Mouse (Mus musculus) heart, postnatal 0 days (tissue): ENCODE data around the gene Ambra1. TPM values are rescaled to one million over a fixed set of nuclear protein-coding genes. Genes with fewer than 3 reads are reported as not detected.

ENCODE experiments used
- ATAC-seq: fragments of 200-750 bp; cut with Nextera tagmentation; 2 replicates; pipeline ENCODE4 v1.8.0; 2017; ENCODE audit warnings: low read depth, moderate number of reproducible peaks, moderate library complexity; ENCODE audit not compliant: insufficient read depth
- DNase-seq: peaks from one replicate; pipeline ENCODE4 v3.0.0-alpha.2; 2016; ENCODE audit warnings: low spot score
- H3K27ac ChIP-seq: fragments of 300-500 bp; sonication (generic); 2 replicates; pipeline ENCODE4 v1.5.1; 2014; ENCODE audit warnings: low read depth, mild to moderate bottlenecking
- H3K27me3 ChIP-seq: fragments of 300-500 bp; sonication (generic); 2 replicates; pipeline ENCODE4 v1.6.1; 2014; ENCODE audit warnings: low read length, mixed read lengths; ENCODE audit not compliant: control insufficient read depth, insufficient read depth
- H3K36me3 ChIP-seq: fragments of 300-500 bp; sonication (generic); replicated peaks from 2 replicates; pipeline ENCODE4 v1.6.1; 2014; ENCODE audit warnings: low read length, mixed read lengths; ENCODE audit not compliant: control insufficient read depth, insufficient read depth
- H3K4me1 ChIP-seq: fragments of 300-500 bp; sonication (generic); 2 replicates; pipeline ENCODE4 v1.6.1; 2014; ENCODE audit warnings: antibody characterized with exemption; ENCODE audit not compliant: control insufficient read depth, insufficient read depth
- H3K4me2 ChIP-seq: fragments of 300-500 bp; sonication (generic); 2 replicates; pipeline ENCODE4 v1.6.1; 2014; ENCODE audit warnings: low read depth, mild to moderate bottlenecking, low read length, moderate library complexity
- H3K4me3 ChIP-seq: fragments of 300-500 bp; sonication (generic); 2 replicates; pipeline ENCODE4 v1.5.1; 2014; ENCODE audit warnings: low read depth, low read length
- H3K9ac ChIP-seq: fragments of 300-500 bp; sonication (generic); replicated peaks from 2 replicates; pipeline ENCODE4 v1.6.1; 2014; ENCODE audit warnings: low read depth, low read length, mixed read lengths
- H3K9me3 ChIP-seq: fragments of 300-500 bp; sonication (generic); replicated peaks from 2 replicates; pipeline ENCODE4 v1.6.1; 2016; ENCODE audit warnings: low read length; ENCODE audit not compliant: control insufficient read depth
- CTCF ChIP-seq: IDR thresholded peaks from 2 replicates; pipeline ENCODE4 v1.5.1; 2016; ENCODE audit warnings: antibody characterized with exemption, control low read depth, low read depth
- EP300 ChIP-seq: IDR thresholded peaks from 2 replicates; pipeline ENCODE4 v1.6.1; 2016; ENCODE audit warnings: antibody characterized with exemption, low read depth
- WGBS: fragments of 180-500 bp; shearing (Covaris S2); extraction: QIAGEN DNeasy Blood & Tissue Kit; methylation state at CpG from one replicate; pipeline ENCODE4 v1.1.7; 2014; 5-methylcytosine and 5-hydroxymethylcytosine counted together
- polyA plus RNA-seq: library from polyadenylated mRNA; unstranded; fragments of >200 nt; fragmentation: Nextera tagmentation; extraction: Ambion mirVana; gene quantifications from 2 replicates; pipeline ENCODE4 v1.2.1, GENCODE M21; 2015
- total RNA-seq: library from RNA; depleted of rRNA; stranded (reverse); fragments of >200 nt; gene quantifications from 2 replicates; pipeline ENCODE4 v1.2.3, GENCODE M21; 2014; ENCODE audit warnings: low replicate concordance

Ambra1 gene
- total and polyA plus RNA-seq, 2 experiments from 2014 or later, result 5.5 to 14.8 TPM

DNA sequence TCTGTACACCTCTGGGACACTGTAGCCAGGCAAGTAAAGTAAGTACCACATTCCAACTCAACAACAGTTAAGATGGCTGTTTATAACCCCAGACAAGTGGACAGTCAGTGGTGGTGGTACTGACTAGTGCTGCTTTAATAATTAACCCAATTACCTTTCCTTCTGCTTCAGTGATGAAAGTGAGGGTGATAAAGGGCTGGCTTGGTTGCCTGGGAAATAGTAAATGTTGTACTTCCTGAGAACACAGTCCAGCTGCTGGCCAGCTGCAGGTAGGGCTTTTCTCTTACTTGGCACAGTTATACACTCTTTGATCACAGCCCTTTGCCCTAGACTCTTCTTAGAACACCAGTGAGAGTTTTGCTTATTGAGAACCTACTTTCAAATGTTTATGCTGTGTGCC, 102.3 kb downstream of the Ambra1 start:
- no peak for DNase-seq
- Histone ChIP-seq H3K4me3 (no peak overlapping the region), H3K4me2 (no peak overlapping the region), H3K9ac (no peak overlapping the region), H3K36me3 (no peaks in the 10 kb centered on the region; the same call in 1 of the 2 replicates), H3K27ac (no peak overlapping the region), H3K4me1 (peaks cover 5% of the 10 kb centered on the region; the same call in 1 of the 2 replicates), H3K9me3 (no peaks in the 10 kb centered on the region), H3K27me3 (no peaks in the 10 kb centered on the region)
- ATAC-seq, result no peak
- TF ChIP-seq EP300 (no peak), CTCF (no peak)

DNA sequence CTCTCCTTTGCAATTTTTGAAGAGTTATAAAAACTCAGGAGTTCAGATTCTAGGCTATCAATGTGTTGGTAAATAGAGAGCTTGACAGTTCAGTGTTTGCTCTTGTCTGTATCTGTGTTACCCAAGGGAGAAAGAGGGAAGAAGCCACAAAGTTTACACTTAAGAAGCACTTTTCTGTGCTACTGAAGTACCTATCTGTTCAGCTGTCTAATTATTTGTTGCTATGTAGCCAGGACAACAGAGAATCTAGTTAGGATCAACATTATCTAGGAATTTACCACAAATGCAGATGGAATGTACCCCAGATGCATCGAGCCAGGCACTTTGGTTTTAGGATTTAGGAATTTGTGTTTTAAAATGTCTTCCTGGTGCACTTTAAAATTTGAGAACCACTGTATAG, 104.3 kb downstream of the Ambra1 start:
- ATAC-seq, result no peak
- Histone ChIP-seq H3K9ac (no peak overlapping the region), H3K27me3 (no peaks in the 10 kb centered on the region), H3K27ac (no peak overlapping the region), H3K36me3 (no peaks in the 10 kb centered on the region), H3K4me3 (no peak overlapping the region), H3K4me1 (peaks cover 5% of the 10 kb centered on the region; the same call in 1 of the 2 replicates), H3K9me3 (no peaks in the 10 kb centered on the region), H3K4me2 (no peak overlapping the region)
- TF ChIP-seq CTCF (no peak), EP300 (no peak)
- WGBS, result 42% methylated on average over 1 of the region's 1 CpGs
- no peak for DNase-seq

DNA sequence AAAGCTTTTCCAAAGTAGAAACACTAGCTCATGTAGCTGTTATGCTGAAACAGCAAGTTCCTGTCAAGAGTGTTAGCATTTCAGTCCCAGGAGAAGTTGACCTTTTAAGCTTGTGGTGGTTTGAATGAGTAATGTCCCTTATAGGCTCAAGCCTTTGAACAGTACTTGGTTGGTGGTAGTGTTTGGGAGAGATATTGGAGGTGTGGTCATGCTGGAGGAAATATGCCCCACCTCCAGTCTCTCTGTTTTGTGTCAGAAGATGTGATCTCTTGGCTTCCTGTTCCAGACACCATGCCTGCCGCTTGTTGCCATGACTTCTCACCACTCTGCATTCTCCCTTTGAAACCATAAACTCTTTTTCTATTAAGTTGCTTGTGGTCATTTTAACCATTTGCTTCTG, 105.1 kb downstream of the Ambra1 start:
- DNase-seq (no peak), ATAC-seq (no peak)
- no peaks in the 10 kb centered on the region for H3K9me3 ChIP-seq
- no peak overlapping the region for H3K4me2 ChIP-seq
- H3K4me1 ChIP-seq, result peaks cover 5% of the 10 kb centered on the region; the same call in 1 of the 2 replicates
- H3K27ac ChIP-seq, result no peak overlapping the region
- no peaks in the 10 kb centered on the region for H3K36me3 ChIP-seq
- H3K4me3 ChIP-seq, result no peak overlapping the region
- H3K27me3 ChIP-seq, result no peaks in the 10 kb centered on the region
- no peak for TF ChIP-seq EP300
- no peak for TF ChIP-seq CTCF
- 64% methylated on average over 1 of the region's 1 CpGs for WGBS
- H3K9ac ChIP-seq, result no peak overlapping the region

DNA sequence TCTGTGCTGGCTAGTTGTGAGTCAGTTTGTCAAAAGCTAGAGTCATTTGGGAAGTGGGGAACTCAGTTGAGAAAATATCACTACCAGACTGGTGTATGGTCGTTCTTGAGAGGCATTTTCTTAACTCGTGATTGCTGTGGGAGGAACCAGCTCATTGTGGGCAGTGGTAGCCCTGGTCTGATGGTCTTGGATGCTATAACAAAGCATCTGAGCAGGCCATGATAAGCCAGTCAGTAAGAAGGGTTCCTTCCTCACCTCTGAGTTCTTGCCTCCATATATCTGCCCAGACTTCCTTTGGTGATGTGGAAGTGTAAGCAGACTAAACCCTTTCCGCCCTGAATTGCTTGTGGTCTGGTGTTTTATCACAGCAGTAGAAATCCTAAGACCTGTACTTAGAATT, 105.7 kb downstream of the Ambra1 start:
- ATAC-seq, result no peak
- WGBS, result 78% methylated on average over 3 of the region's 3 CpGs
- no peak for DNase-seq

DNA sequence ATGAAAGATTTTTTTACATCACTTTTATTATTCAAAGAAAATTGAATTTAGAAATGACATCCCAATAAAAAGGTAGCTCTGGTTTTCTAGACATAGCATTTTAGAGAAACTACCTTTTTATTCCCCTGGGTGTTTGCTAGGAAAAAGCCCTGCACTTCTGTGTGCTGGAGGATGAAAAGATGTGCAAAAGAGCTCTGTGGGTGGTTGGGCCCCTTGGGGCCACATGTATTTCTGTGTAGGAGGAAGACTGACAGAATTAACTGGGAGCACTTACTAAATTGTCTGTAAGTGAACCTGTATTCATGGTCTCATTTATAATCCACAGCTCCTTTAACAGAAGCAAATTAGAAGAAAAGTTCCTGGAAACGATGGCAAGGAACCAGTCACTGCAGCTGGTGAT, 114.2 kb downstream of the Ambra1 start:
- no peak overlapping the region for H3K4me3 ChIP-seq
- no peak overlapping the region for H3K27ac ChIP-seq
- no peaks in the 10 kb centered on the region for H3K27me3 ChIP-seq
- no peaks in the 10 kb centered on the region for H3K36me3 ChIP-seq
- no peak overlapping the region for H3K9ac ChIP-seq
- H3K4me2 ChIP-seq, result no peak overlapping the region
- 88% methylated on average over 1 of the region's 1 CpGs for WGBS
- DNase-seq (no peak), ATAC-seq (no peak)
- no peaks in the 10 kb centered on the region for H3K9me3 ChIP-seq
- no peak for TF ChIP-seq EP300
- TF ChIP-seq CTCF, result no peak
- H3K4me1 ChIP-seq, result no peaks in the 10 kb centered on the region

More for the DNA sequence above, 105.7 kb downstream of the Ambra1 start:
- Histone ChIP-seq H3K36me3 (no peaks in the 10 kb centered on the region), H3K9me3 (no peaks in the 10 kb centered on the region), H3K27me3 (no peaks in the 10 kb centered on the region), H3K9ac (no peak overlapping the region), H3K4me3 (no peak overlapping the region), H3K27ac (no peak overlapping the region), H3K4me2 (no peak overlapping the region), H3K4me1 (peaks cover 5% of the 10 kb centered on the region; the same call in 1 of the 2 replicates)
- TF ChIP-seq CTCF, result no peak
- no peak for TF ChIP-seq EP300

DNA sequence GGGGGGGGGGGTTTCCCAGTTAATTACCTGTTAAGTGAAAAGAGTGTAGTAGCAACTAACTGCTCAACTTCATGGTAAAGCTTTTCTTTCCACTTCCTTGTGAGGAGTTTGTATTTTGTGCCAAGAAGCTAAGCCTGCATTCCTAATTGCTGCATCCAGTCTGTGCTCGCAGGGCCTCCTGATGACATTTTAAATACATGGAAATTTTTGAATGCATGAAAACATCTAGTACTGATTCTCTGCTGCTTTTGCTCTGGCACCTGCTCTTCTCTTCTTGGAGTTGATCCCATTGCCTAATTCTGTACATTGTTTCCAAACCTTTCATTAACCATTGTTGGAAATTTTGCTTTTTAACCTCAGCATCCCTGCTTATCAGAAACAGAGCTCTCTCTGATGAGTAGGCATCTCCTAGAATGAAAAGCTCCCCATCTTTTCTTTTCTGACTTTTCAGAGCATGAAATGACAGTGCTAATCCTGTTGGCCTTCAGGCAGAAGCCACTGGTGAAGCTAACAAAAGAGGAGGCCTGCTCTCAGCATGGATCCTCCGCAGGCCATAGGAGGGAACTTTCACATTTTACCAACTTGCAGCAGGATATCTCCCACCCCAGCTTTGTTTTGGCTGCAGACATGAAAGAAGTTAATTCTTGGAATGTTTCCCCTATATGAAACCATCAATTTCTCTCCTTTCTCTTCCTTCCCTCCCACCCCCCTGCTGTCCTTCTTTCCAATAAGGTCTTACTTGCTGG, 122.7 kb downstream of the Ambra1 start:
- Histone ChIP-seq H3K9ac (no peak overlapping the region), H3K4me2 (no peak overlapping the region), H3K4me1 (no peaks in the 10 kb centered on the region), H3K4me3 (no peak overlapping the region), H3K9me3 (no peaks in the 10 kb centered on the region), H3K36me3 (no peaks in the 10 kb centered on the region), H3K27ac (no peak overlapping the region), H3K27me3 (no peaks in the 10 kb centered on the region)
- no peak for TF ChIP-seq EP300
- no peak for TF ChIP-seq CTCF
- 76% methylated on average over 2 of the region's 2 CpGs for WGBS
- DNase-seq (no peak), ATAC-seq (no peak)
